Mouse (Mus musculus) layer of hippocampus, adult 2 months (tissue): ENCODE data around the gene H2-M1. TPM values are rescaled to one million over a fixed set of nuclear protein-coding genes. Genes with fewer than 3 reads are reported as not detected.

Experiments used
- DNase-seq, 2 experiments: peaks; one replicate each; pipeline ENCODE4 v3.0.0; 2022; ENCODE audit warnings: low spot score in 2 of 2
- H3K27ac ChIP-seq: fragments of 200-600 bp; 2 replicates; pipeline ENCODE4 v1.8.1; 2022
- H3K4me3 ChIP-seq: fragments of 200-600 bp; 2 replicates; pipeline ENCODE4 v1.8.1; 2022; ENCODE audit warnings: mild to moderate bottlenecking
- CTCF ChIP-seq: fragments of 200-600 bp; conservative IDR thresholded peaks from 2 replicates; pipeline ENCODE4 v1.8.1; 2022; ENCODE audit warnings: antibody characterized with exemption, mild to moderate bottlenecking, moderate library complexity
- long read RNA-seq, 2 experiments: library from polyadenylated mRNA; stranded (forward); transcript quantifications; one replicate each; pipeline ENCODE4 v2.0.0; 2021; ENCODE audit warnings: borderline mapping rate in 2 of 2
- total RNA-seq, 2 experiments: library from RNA; stranded (reverse); gene quantifications; 2 replicates each; pipeline ENCODE4 v1.2.3; 2021

Gene H2-M1
- total RNA-seq: not detected
- long read RNA-seq, experiment 1: 0 reads
- long read RNA-seq, experiment 2: 0 reads

GRCm38 (mm10) chr17:36672119-36672518, at the start of gene H2-M1:
H2-M1 (minus strand) TSS chr17:36672219.
- no peak within 1 kb of the TSS for H3K4me3 ChIP-seq
- no peak for TF ChIP-seq CTCF
- DNase-seq: no peak
- H3K27ac ChIP-seq: no peak within 1 kb of the TSS

- H3K4me3 ChIP-seq: no peak overlapping the region
- no peak overlapping the region for H3K27ac ChIP-seq
- no peak for TF ChIP-seq CTCF
- no peak for DNase-seq
Observed at GRCm38 (mm10) chr17:36697693-36698092, 25.7 kb upstream of the H2-M1 start.

- H3K4me3 ChIP-seq: no peak within 1 kb of the TSS
- TF ChIP-seq CTCF: no peak
- no peak within 1 kb of the TSS for H3K27ac ChIP-seq
- no peak for DNase-seq
Observed at GRCm38 (mm10) chr17:36642566-36642965, 29.5 kb downstream of the H2-M1 start, which contains the start of gene H2-M9. H2-M9 (minus strand) TSS chr17:36642666.

Other genes starting within 250 kb of the H2-M1 start
- gene H2-M10.4, start 209.9 kb downstream of the H2-M1 start, total RNA-seq: not detected
- gene H2-M11, start 125.1 kb downstream of the H2-M1 start, total RNA-seq: not detected
- gene H2-M9, start 29.6 kb downstream of the H2-M1 start, total RNA-seq: not detected
- gene H2-M10.5, start 100.7 kb upstream of the H2-M1 start, total RNA-seq: not detected
- not detected for gene H2-M10.6, start 140.0 kb upstream of the H2-M1 start, total RNA-seq
- gene Trim26, start 164.9 kb upstream of the H2-M1 start, total RNA-seq: 10 to 100 TPM; 22.5 to 26.1 TPM
- gene Trim15, start 195.0 kb upstream of the H2-M1 start, total RNA-seq: not detected
- gene Trim10, start 197.4 kb upstream of the H2-M1 start, total RNA-seq: not detected
- gene Trim40, start 217.9 kb upstream of the H2-M1 start, total RNA-seq: not detected
- under 1 TPM in 1 of 2 experiments, not detected in 1; 0.15 TPM for gene Trim31, start 225.9 kb upstream of the H2-M1 start, total RNA-seq